Mouse (Mus musculus) thymus, postnatal 36 days (tissue): Measurements from ENCODE around the gene Limk2.

Experiments used
- DNase-seq, 2 experiments: peaks; one replicate each; pipeline ENCODE4 v3.0.0; 2022; ENCODE audit warnings: mixed read lengths in 2 of 2

The Limk2 gene

GRCm38 (mm10) chr11:3333111-3333695 is 75.8 kb downstream of the Limk2 start:
- no peak for DNase-seq

GRCm38 (mm10) chr11:3331756-3332642 is 77.0 kb downstream of the Limk2 start:
- peak; percentile 94 to 98 for DNase-seq

- DNase-seq: no peak
Observed at GRCm38 (mm10) chr11:3330991-3331750, 77.8 kb downstream of the Limk2 start.

GRCm38 (mm10) chr11:3330566-3330965 is 78.4 kb downstream of the Limk2 start:
- peak; percentile 92 to 93 for DNase-seq

GRCm38 (mm10) chr11:3329891-3330451 is 79.0 kb downstream of the Limk2 start, which contains the start of gene Pik3ip1:
Pik3ip1 (plus strand) TSS chr11:3330401.
- DNase-seq: no peak

GRCm38 (mm10) chr11:3328806-3329775 is 79.9 kb downstream of the Limk2 start:
- DNase-seq: no peak

- peak in 1 of 2 experiments; percentile 52 for DNase-seq
Observed at GRCm38 (mm10) chr11:3328271-3328670, 80.7 kb downstream of the Limk2 start.

- DNase-seq: no peak
Observed at GRCm38 (mm10) chr11:3318286-3318685, 90.7 kb downstream of the Limk2 start.

- DNase-seq: peak in 1 of 2 experiments; percentile 65
Observed at GRCm38 (mm10) chr11:3314148-3314547, 94.8 kb downstream of the Limk2 start.

- DNase-seq: peak in 1 of 2 experiments; percentile 65
Observed at GRCm38 (mm10) chr11:3313294-3313693, 95.7 kb downstream of the Limk2 start.

- DNase-seq: peak in 1 of 2 experiments; percentile 38
Observed at GRCm38 (mm10) chr11:3311586-3312347, 97.2 kb downstream of the Limk2 start.

- peak in 1 of 2 experiments; percentile 55 for DNase-seq
Observed at GRCm38 (mm10) chr11:3310789-3311585, 98.0 kb downstream of the Limk2 start.

GRCm38 (mm10) chr11:3309884-3310283 is 99.1 kb downstream of the Limk2 start:
- peak in 1 of 2 experiments; percentile 66 for DNase-seq

- DNase-seq: no peak
Observed at GRCm38 (mm10) chr11:3307875-3308274, 101.1 kb downstream of the Limk2 start.

- DNase-seq: no peak
Observed at GRCm38 (mm10) chr11:3305821-3306220, 103.2 kb downstream of the Limk2 start.

GRCm38 (mm10) chr11:3302792-3303191 is 106.2 kb downstream of the Limk2 start:
- no peak for DNase-seq

- no peak for DNase-seq
Observed at GRCm38 (mm10) chr11:3302385-3302784, 106.6 kb downstream of the Limk2 start.

GRCm38 (mm10) chr11:3301075-3301474 is 107.9 kb downstream of the Limk2 start:
- no peak for DNase-seq

GRCm38 (mm10) chr11:3298813-3299185 is 110.2 kb downstream of the Limk2 start:
- DNase-seq: peak in 1 of 2 experiments; percentile 51
